Mouse (Mus musculus) heart, embryonic 10.5 days (tissue): ENCODE data around the gene Osbpl9. TPM values are rescaled to one million over a fixed set of nuclear protein-coding genes. Genes with fewer than 3 reads are reported as not detected.

ENCODE experiments used
- DNase-seq: peaks from one replicate; pipeline ENCODE4 v3.0.0-alpha.2; 2017; ENCODE audit warnings: low spot score
- H3K27ac ChIP-seq: fragments of 300-500 bp; sonication (generic); 2 replicates; pipeline ENCODE4 v1.5.1; 2016; ENCODE audit warnings: mild to moderate bottlenecking
- H3K27me3 ChIP-seq: fragments of 300-500 bp; sonication (generic); 2 replicates; pipeline ENCODE4 v1.6.1; 2016; ENCODE audit warnings: mild to moderate bottlenecking; ENCODE audit not compliant: poor library complexity, insufficient read depth, severe bottlenecking
- H3K36me3 ChIP-seq: fragments of 300-500 bp; sonication (generic); 2 replicates; pipeline ENCODE4 v1.6.1; 2016; ENCODE audit warnings: mild to moderate bottlenecking, moderate library complexity
- H3K4me1 ChIP-seq: fragments of 300-500 bp; sonication (generic); 2 replicates; pipeline ENCODE4 v1.6.1; 2016; ENCODE audit warnings: mild to moderate bottlenecking
- H3K4me3 ChIP-seq: fragments of 300-500 bp; sonication (generic); 2 replicates; pipeline ENCODE4 v1.5.1; 2016; ENCODE audit warnings: mild to moderate bottlenecking, moderate library complexity
- H3K9me3 ChIP-seq: fragments of 300-500 bp; sonication (generic); 2 replicates; pipeline ENCODE4 v1.6.1; 2016; ENCODE audit warnings: mild to moderate bottlenecking, moderate library complexity
- WGBS: fragments of 180-500 bp; shearing (Covaris S2); methylation state at CpG from one replicate; pipeline ENCODE4 v1.1.7; 2016; 5-methylcytosine and 5-hydroxymethylcytosine counted together
- microRNA counts: library from miRNA; unstranded; fragments of <30 nt; microRNA quantifications from one replicate; lab custom pipeline; 2017
- microRNA-seq: library from miRNA; unstranded; fragments of <30 nt; microRNA quantifications from one replicate; pipeline ENCODE4, GENCODE M21; 2017
- polyA plus RNA-seq: library from polyadenylated mRNA; unstranded; fragments of >200 nt; fragmentation: Nextera tagmentation; extraction: Ambion mirVana; gene quantifications from 2 replicates; pipeline ENCODE4 v1.2.1, GENCODE M21; 2016

Osbpl9 gene
- polyA plus RNA-seq, 1 experiment from 2014 or later = 43.5 TPM

- 87% methylated on average over 2 of the region's 2 CpGs for WGBS
- no peak for DNase-seq
- H3K9me3 ChIP-seq = no peaks in the 10 kb centered on the region
- no peak overlapping the region for H3K4me3 ChIP-seq
- no peak overlapping the region for H3K27ac ChIP-seq
- H3K4me1 ChIP-seq = no peaks in the 10 kb centered on the region
- H3K36me3 ChIP-seq = peaks cover 63% of the 10 kb centered on the region
- no peaks in the 10 kb centered on the region for H3K27me3 ChIP-seq
Measured at GRCm38 (mm10) chr4:109029857-109030256, 172.2 kb downstream of the Osbpl9 start.

GRCm38 (mm10) chr4:109026543-109026942, 175.5 kb downstream of the Osbpl9 start:
- no peak overlapping the region for H3K4me3 ChIP-seq
- no peaks in the 10 kb centered on the region for H3K4me1 ChIP-seq
- WGBS = 95% methylated on average over 3 of the region's 3 CpGs
- DNase-seq = no peak
- peaks cover 49% of the 10 kb centered on the region for H3K36me3 ChIP-seq
- H3K9me3 ChIP-seq = no peaks in the 10 kb centered on the region
- no peak overlapping the region for H3K27ac ChIP-seq
- H3K27me3 ChIP-seq = no peaks in the 10 kb centered on the region

GRCm38 (mm10) chr4:109025061-109025460, 177.0 kb downstream of the Osbpl9 start:
- Histone ChIP-seq H3K4me3 (no peak overlapping the region), H3K27ac (no peak overlapping the region), H3K27me3 (no peaks in the 10 kb centered on the region), H3K36me3 (peaks cover 42% of the 10 kb centered on the region), H3K9me3 (no peaks in the 10 kb centered on the region), H3K4me1 (no peaks in the 10 kb centered on the region)
- 66% methylated on average over 3 of the region's 3 CpGs for WGBS
- DNase-seq = no peak

- Histone ChIP-seq H3K27ac (no peak overlapping the region), H3K9me3 (no peaks in the 10 kb centered on the region), H3K27me3 (no peaks in the 10 kb centered on the region), H3K36me3 (peaks cover 41% of the 10 kb centered on the region), H3K4me1 (no peaks in the 10 kb centered on the region), H3K4me3 (no peak overlapping the region)
- DNase-seq = no peak
- 81% methylated on average over 1 of the region's 1 CpGs for WGBS
Measured at GRCm38 (mm10) chr4:109021976-109022375, 180.1 kb downstream of the Osbpl9 start.

GRCm38 (mm10) chr4:109019301-109019700, 182.8 kb downstream of the Osbpl9 start:
- WGBS = 74% methylated on average over 4 of the region's 4 CpGs
- Histone ChIP-seq H3K27ac (no peak overlapping the region), H3K4me3 (no peak overlapping the region), H3K9me3 (no peaks in the 10 kb centered on the region), H3K27me3 (no peaks in the 10 kb centered on the region), H3K36me3 (peaks cover 39% of the 10 kb centered on the region), H3K4me1 (no peaks in the 10 kb centered on the region)
- no peak for DNase-seq

- H3K9me3 ChIP-seq = no peaks in the 10 kb centered on the region
- peaks cover 37% of the 10 kb centered on the region for H3K36me3 ChIP-seq
- no peak for DNase-seq
- 68% methylated on average over 7 of the region's 7 CpGs for WGBS
- no peaks in the 10 kb centered on the region for H3K4me1 ChIP-seq
- H3K27me3 ChIP-seq = no peaks in the 10 kb centered on the region
- no peak overlapping the region for H3K27ac ChIP-seq
- no peak overlapping the region for H3K4me3 ChIP-seq
Measured at GRCm38 (mm10) chr4:109017441-109017840, 184.6 kb downstream of the Osbpl9 start.

- Histone ChIP-seq H3K27ac (no peak overlapping the region), H3K4me1 (no peaks in the 10 kb centered on the region), H3K4me3 (no peak overlapping the region), H3K36me3 (peaks cover 31% of the 10 kb centered on the region), H3K27me3 (no peaks in the 10 kb centered on the region), H3K9me3 (no peaks in the 10 kb centered on the region)
- 93% methylated on average over 4 of the region's 4 CpGs for WGBS
- DNase-seq = no peak
Measured at GRCm38 (mm10) chr4:109014091-109014490, 188.0 kb downstream of the Osbpl9 start.

MicroRNAs encoded within 50 kb of the gene (microRNA counts, 519-probe panel; counts per million panel counts)
- not detected for microRNA mmu-miR-761 (lab: Ali Mortazavi, UCI)

Small RNA genes lying within 50 kb of the gene (microRNA-seq; reads per million reads assigned to microRNA genes)
- not detected for gene Mir761

Other genes starting within 250 kb of the Osbpl9 start
- gene Nrd1, start 201.6 kb downstream of the Osbpl9 start, polyA plus RNA-seq = 54.4 and 62.4 TPM in 2 replicates
- gene Calr4, start 32.2 kb upstream of the Osbpl9 start, polyA plus RNA-seq = 0.11 and 0.15 TPM in 2 replicates
- gene Eps15, start 78.0 kb upstream of the Osbpl9 start, polyA plus RNA-seq = 32.6 and 37.3 TPM in 2 replicates
- gene Ttc39a, start 204.4 kb upstream of the Osbpl9 start, polyA plus RNA-seq = 9.4 and 10.7 TPM in 2 replicates